Comparison of ENCODE assay signal across 11 mouse cellular contexts in genomic region chr3:145101891-145102555, GRCm38 (mm10). TPM values are rescaled to one million over a fixed set of nuclear protein-coding genes. Genes with fewer than 3 reads are reported as not detected.
DNase-seq lines count a peak whose midpoint lies in the region; ATAC-seq and TF ChIP-seq lines count a peak whose summit lies in the region.
"Had no signal": no experiment of that assay in that cellular context is flagged by ENCODE, and none has a peak within 500 bp of the region (broad histone marks: within the 10 kb centered on the region; RNA-seq: fewer than 3 reads in every experiment).

No protein-coding gene starts in this region.

- H3K36me3 ChIP-seq in intestine, embryonic 16.5 days (ENCODE audit: control insufficient read depth, insufficient read depth, low read length) = no peaks in the 10 kb centered on the region

- intact Hi-C loops in gastrocnemius, adult 2 months (cut with DNase I) = no loop called here
- intact Hi-C loops in gastrocnemius, postnatal 14 days (cut with DNase I; ENCODE audit: low total_unique reads) = no loop called here

- ATAC-seq in intestine, embryonic 16.5 days = peak; percentile 91
- no peak for ATAC-seq in megakaryocyte progenitor cell, adult 5-6 weeks (replicated peaks; ENCODE audit: poor library complexity)

- peak overlapping the region; percentile 62 for H3K4me3 ChIP-seq in gastrocnemius, adult 2 months
- H3K4me3 ChIP-seq in embryonic fibroblast, embryonic 13.5 days (ENCODE audit: insufficient read depth, low read length) = no peak overlapping the region
- H3K4me3 ChIP-seq in intestine, embryonic 16.5 days (ENCODE audit: low read length) = no peak overlapping the region; the same call in 1 of the 2 replicates

- TF ChIP-seq POLR2A in embryonic fibroblast, embryonic 13.5 days (IDR thresholded peaks at IDR 0.05; ENCODE audit: low read depth, low read length) = no peak

- no peaks in the 10 kb centered on the region for H3K9me3 ChIP-seq in intestine, embryonic 16.5 days (ENCODE audit: control insufficient read depth, low read length)

- H3K4me1 ChIP-seq in embryonic fibroblast, embryonic 13.5 days (ENCODE audit: control insufficient read depth, insufficient read depth, low read length) = peaks cover 22% of the 10 kb centered on the region
- H3K4me1 ChIP-seq in intestine, embryonic 16.5 days (ENCODE audit: control insufficient read depth, insufficient read depth, low read length) = 0 out of 2 replicates have a peak, but pooled peaks cover 3% of the 10 kb centered on the region

- 68% methylated on average over 9 of the region's 9 CpGs for WGBS in intestine, embryonic 16.5 days

- H3K9ac ChIP-seq in intestine, embryonic 16.5 days (ENCODE audit: low read depth, low read length) = no peak overlapping the region

- H3K4me2 ChIP-seq in intestine, embryonic 16.5 days (ENCODE audit: low read depth, low read length) = peak overlapping the region; percentile 9; the same call in 1 of the 2 replicates

- DNase-seq in gastrocnemius, adult 2 months = peak; percentile 44
- DNase-seq in gastrocnemius, postnatal 14 days = no peak
- peak; percentile 41 to 52 for DNase-seq in lung, postnatal 4 days
- no peak for DNase-seq in layer of hippocampus, postnatal 36 days
- DNase-seq in embryo, embryonic 10 days (ENCODE audit: low spot score) = no peak
- DNase-seq: cerebellum, adult 11-12 months; midbrain, embryonic 14.5 days had no signal

- H3K27me3 ChIP-seq in intestine, embryonic 16.5 days (replicated peaks; ENCODE audit: control insufficient read depth, insufficient read depth, low read length) = no peaks in the 10 kb centered on the region

- TF ChIP-seq CTCF in gastrocnemius, adult 2 months (IDR thresholded peaks at IDR 0.05) = no peak
- TF ChIP-seq CTCF in embryonic fibroblast, embryonic 13.5 days (IDR thresholded peaks at IDR 0.05; ENCODE audit: borderline replicate concordance, insufficient read depth, low read length) = no peak

- peak overlapping the region; percentile 76 for H3K27ac ChIP-seq in gastrocnemius, adult 2 months
- peak overlapping the region; percentile 59; the same call in 1 of the 2 replicates for H3K27ac ChIP-seq in embryonic fibroblast, embryonic 13.5 days (ENCODE audit: insufficient read depth, low read length)
- H3K27ac ChIP-seq in intestine, embryonic 16.5 days (ENCODE audit: low read length) = peak overlapping the region; percentile 5; the same call in 1 of the 2 replicates

RNA-seq across cellular contexts. Expression of gene Clca2, which starts 2.8 kb away (rescaled TPM):
- total RNA-seq in gastrocnemius, adult 2 months (2021) = under 1 TPM in 1 of 2 experiments, not detected in 1; 0.10 TPM
- total RNA-seq in gastrocnemius, postnatal 14 days (2021) = under 1 TPM; 0.38 to 0.64 TPM
- not detected in 2 replicates for polyA plus RNA-seq in embryonic fibroblast, embryonic 13.5 days (2011; ENCODE audit: insufficient read length, low read depth, missing spikeins)
- 0.12 and 0.17 TPM in 2 replicates for polyA plus RNA-seq in intestine, embryonic 16.5 days (2015; fragmentation: Nextera tagmentation; extraction: Ambion mirVana)
- not detected for total RNA-seq in layer of hippocampus, postnatal 36 days (2021)
- not detected in 2 replicates for total RNA-seq in megakaryocyte progenitor cell, adult 5-6 weeks (2015)
- total RNA-seq in megakaryocyte progenitor cell, adult 5-6 weeks (2017) = not detected in 2 replicates
- polyA plus RNA-seq: frontal cortex, adult 2 months; midbrain, embryonic 14.5 days had no signal

RNA-seq across cellular contexts. Expression of gene Odf2l, which starts 16.4 kb away (rescaled TPM):
- 1 to 10 TPM; 7.1 to 9.9 TPM for total RNA-seq in gastrocnemius, adult 2 months (2021)
- 1 to 10 TPM; 6.4 to 7.0 TPM for total RNA-seq in gastrocnemius, postnatal 14 days (2021)
- polyA plus RNA-seq in embryonic fibroblast, embryonic 13.5 days (2011; ENCODE audit: insufficient read length, low read depth, missing spikeins) = 22.4 and 40.7 TPM in 2 replicates
- polyA plus RNA-seq in intestine, embryonic 16.5 days (2015; fragmentation: Nextera tagmentation; extraction: Ambion mirVana) = 13.1 and 14.7 TPM in 2 replicates
- total RNA-seq in layer of hippocampus, postnatal 36 days (2021) = 10 to 100 TPM; 24.3 to 26.2 TPM
- total RNA-seq in megakaryocyte progenitor cell, adult 5-6 weeks (2015) = 43.3 and 46.6 TPM in 2 replicates
- total RNA-seq in megakaryocyte progenitor cell, adult 5-6 weeks (2017) = 23.2 and 37.2 TPM in 2 replicates

Comparison
In these comparisons a context has a peak if more than half of its experiments do, and no peak if none do; other contexts are left out.
1. DNase-seq: peak in gastrocnemius, adult 2 months (single experiment) and lung, postnatal 4 days (2 of 2); none in gastrocnemius, postnatal 14 days (single experiment), layer of hippocampus, postnatal 36 days (0 of 2) and embryo, embryonic 10 days (single experiment).
2. H3K27ac ChIP-seq: peak in every context shown above with its lines; median percentile 76 in gastrocnemius, adult 2 months; 59 in embryonic fibroblast, embryonic 13.5 days; 5 in intestine, embryonic 16.5 days.